Mouse (Mus musculus) thymus, postnatal 36 days (tissue): ENCODE data around the gene Ciao2a.

Source experiments
- DNase-seq, 2 experiments: peaks; one replicate each; pipeline ENCODE4 v3.0.0; 2022; ENCODE audit warnings: mixed read lengths in 2 of 2

Ciao2a gene

DNA sequence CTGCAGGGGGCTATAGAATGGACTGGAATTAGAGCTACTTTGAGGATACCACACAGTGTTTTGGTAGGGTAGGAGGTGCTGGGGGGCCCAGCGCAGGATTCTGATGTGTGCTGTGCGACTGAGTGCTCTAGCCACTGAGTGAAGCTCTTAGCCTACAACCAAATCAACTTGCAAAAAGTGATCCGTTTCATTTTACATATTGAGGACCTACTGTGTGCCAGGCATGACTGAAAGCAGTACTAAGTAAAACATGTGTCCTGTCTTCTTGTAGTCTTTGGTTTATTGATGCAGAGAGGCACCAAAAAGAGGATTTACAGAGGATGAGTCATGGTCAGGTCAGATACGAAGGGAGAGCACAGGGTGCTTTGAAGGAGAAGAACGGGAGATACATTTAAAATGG is 40.8 kb downstream of the Ciao2a start:
- DNase-seq = no peak

- DNase-seq = no peak
Measured at GRCm38 (mm10) chr9:66168233-66168632, 41.8 kb downstream of the Ciao2a start.

- DNase-seq = no peak
Measured at GRCm38 (mm10) chr9:66170506-66170905, 44.1 kb downstream of the Ciao2a start.

DNA sequence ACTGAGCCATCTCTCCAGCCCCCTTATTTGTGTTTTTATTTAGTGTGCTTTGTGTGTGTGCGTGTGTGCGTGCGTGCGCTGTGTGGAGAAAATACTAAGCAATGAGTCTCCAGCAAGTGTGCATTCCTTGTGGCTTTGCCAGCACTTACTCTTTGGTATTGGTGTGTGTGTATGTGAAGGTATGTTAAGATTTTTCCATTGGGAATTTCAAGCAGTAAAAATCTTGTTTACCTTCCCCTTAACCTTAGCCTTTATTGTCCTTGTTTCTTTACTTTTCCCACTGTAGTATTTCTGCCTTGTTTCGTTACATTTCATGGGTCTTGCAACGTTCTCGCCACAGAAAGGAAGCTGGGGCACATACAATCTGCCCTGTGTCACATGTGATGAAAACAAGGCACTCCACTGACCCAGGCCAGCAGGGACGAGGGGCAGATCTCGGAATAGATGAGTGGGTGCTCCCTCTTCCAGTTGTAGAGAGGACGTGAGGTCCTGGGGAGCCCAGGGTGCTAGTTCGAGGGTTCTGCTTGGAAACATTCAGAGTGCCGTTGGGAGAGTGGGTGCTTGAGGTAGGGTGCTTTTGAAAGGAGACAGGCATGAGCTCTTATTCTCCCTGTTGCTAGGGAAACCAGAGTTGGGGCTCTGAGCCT is 45.0 kb downstream of the Ciao2a start:
- DNase-seq = no peak

DNA sequence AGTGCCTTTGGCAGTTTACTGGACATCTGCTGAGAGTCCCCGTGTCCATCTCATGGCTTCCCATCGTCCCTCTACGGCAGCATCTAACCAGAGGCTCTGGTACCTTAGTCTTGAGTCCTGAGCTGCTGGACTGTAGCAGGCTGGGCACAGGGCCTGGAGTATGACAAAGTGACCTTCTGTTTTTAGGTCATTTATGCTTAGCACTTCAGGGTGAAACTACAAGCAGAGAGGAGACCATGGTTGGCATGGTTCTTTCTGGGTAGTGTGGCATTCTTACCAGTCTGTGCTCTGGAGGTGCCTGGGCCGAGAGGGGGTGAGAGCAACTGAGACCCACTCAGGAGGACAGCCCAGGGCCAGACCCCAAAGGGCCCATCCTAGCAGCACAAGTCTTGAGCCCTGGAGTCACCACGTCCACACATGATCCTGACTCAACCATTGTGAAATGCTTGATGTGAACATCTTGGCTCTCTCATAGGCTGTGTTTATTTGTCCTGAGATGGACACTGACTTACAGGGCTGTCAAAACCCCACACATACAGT is 47.0 kb downstream of the Ciao2a start:
- DNase-seq = no peak

GRCm38 (mm10) chr9:66174985-66175384 is 48.6 kb downstream of the Ciao2a start:
- DNase-seq = no peak

GRCm38 (mm10) chr9:66177975-66178374 is 51.6 kb downstream of the Ciao2a start:
- no peak for DNase-seq

DNA sequence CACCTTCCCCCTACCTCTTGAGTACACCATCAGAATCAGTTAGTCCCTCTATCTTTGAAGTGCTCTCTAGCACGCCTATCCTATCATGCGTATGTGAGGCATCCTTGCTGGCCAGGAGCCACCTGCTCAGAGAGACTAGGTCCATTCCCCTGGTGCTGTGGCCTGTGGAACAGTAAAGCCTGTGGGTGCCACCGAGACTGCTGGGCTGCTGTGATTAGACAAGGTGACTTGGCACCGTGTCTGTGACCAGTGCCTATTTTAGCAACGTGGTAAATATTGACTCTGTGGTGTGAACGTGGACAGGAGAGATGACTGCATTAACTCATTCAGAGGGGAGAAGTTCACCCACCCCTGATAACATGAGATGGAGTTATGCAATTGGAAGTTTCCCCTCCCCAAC is 53.4 kb downstream of the Ciao2a start:
- no peak for DNase-seq

- no peak for DNase-seq
Measured at GRCm38 (mm10) chr9:66181126-66181825, 54.9 kb downstream of the Ciao2a start.

GRCm38 (mm10) chr9:66181826-66182678 is 55.6 kb downstream of the Ciao2a start:
- DNase-seq = no peak

- no peak for DNase-seq
Measured at GRCm38 (mm10) chr9:66182679-66182993, 56.2 kb downstream of the Ciao2a start.

- DNase-seq = no peak
Measured at GRCm38 (mm10) chr9:66183023-66183422, 56.6 kb downstream of the Ciao2a start.

DNA sequence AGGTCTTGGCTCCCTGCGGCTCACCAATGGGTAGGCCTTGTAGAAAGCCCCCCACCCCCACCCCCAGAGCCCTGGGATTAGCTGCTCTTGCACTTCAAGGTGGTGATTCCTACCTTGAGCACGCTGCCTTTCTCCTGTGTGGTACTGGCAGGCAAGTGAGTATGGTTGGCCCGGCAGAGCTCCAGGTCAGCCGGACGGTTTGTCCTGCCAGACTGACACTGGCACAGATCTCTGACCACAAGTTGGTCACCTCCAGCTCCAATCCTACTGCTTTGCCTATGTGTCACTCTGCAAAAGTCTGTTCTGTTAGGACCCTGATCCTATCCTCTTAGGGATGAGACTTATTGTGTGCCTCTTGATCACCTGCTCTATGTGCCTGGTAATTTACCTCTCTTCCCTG is 58.2 kb downstream of the Ciao2a start:
- no peak for DNase-seq

DNA sequence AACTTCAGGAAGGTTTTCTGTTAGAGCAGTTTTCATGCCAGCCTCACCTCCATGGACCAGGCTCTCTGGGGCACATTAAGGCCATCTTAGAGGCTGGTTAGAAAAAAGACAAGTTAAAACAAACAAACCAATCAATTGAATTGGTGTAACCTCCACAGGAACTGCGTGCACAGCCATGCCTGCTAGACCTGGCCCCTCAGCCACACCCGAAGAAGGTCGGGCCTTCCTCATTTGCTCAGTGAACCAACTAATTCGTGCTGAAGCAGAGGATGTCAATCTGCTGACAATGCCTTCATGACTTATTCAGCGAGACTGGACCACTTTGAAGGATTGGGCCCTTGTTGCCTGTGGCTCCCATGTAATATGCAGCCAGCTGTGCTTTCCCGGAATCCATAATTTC is 60.0 kb downstream of the Ciao2a start:
- DNase-seq = no peak
